Mouse (Mus musculus) forebrain, embryonic 14.5 days (tissue): ENCODE results near the gene Smpdl3b. TPM values are rescaled to one million over a fixed set of nuclear protein-coding genes. Genes with fewer than 3 reads are reported as not detected.
"Not testable (repeated sequence)": the region's sequence is repeated elsewhere in the genome, so short reads cannot be mapped to it uniquely, and the experiment has no call there.

ENCODE experiments used
- ATAC-seq: fragments of 200-750 bp; cut with Nextera tagmentation; 2 replicates; pipeline ENCODE4 v1.8.0; 2017; ENCODE audit warnings: mild to moderate bottlenecking, moderate library complexity
- DNase-seq: peaks from one replicate; pipeline ENCODE4 v3.0.0-alpha.2; 2015; ENCODE audit warnings: low spot score
- H3K27ac ChIP-seq: fragments of 300-500 bp; sonication (generic); 2 replicates; pipeline ENCODE4 v1.5.1; 2014; ENCODE audit warnings: low read depth, mild to moderate bottlenecking, control low read depth, low read length, moderate library complexity
- H3K27me3 ChIP-seq: fragments of 300-500 bp; sonication (generic); replicated peaks from 2 replicates; pipeline ENCODE4 v1.6.1; 2014; ENCODE audit warnings: low read length, control low read depth, mixed read lengths; ENCODE audit not compliant: control insufficient read depth, insufficient read depth
- H3K36me3 ChIP-seq: fragments of 300-500 bp; sonication (generic); 2 replicates; pipeline ENCODE4 v1.6.1; 2014; ENCODE audit warnings: low read length, control low read depth; ENCODE audit not compliant: control insufficient read depth, insufficient read depth
- H3K4me1 ChIP-seq: fragments of 300-500 bp; sonication (generic); 2 replicates; pipeline ENCODE4 v1.6.1; 2014; ENCODE audit warnings: antibody characterized with exemption, low read length, control low read depth; ENCODE audit not compliant: control insufficient read depth, insufficient read depth
- H3K4me2 ChIP-seq: fragments of 300-500 bp; sonication (generic); 2 replicates; pipeline ENCODE4 v1.6.1; 2014; ENCODE audit warnings: mild to moderate bottlenecking, control low read depth, low read length
- H3K4me3 ChIP-seq: fragments of 300-500 bp; sonication (generic); 2 replicates; pipeline ENCODE4 v1.5.1; 2014; ENCODE audit warnings: low read depth, low read length, control low read depth
- H3K9ac ChIP-seq: fragments of 300-500 bp; sonication (generic); 2 replicates; pipeline ENCODE4 v1.6.1; 2014; ENCODE audit warnings: mild to moderate bottlenecking, low read length, control low read depth, moderate library complexity
- H3K9me3 ChIP-seq: fragments of 300-500 bp; sonication (generic); replicated peaks from 2 replicates; pipeline ENCODE4 v1.6.1; 2016; ENCODE audit warnings: low read length, control low read depth, mixed read lengths; ENCODE audit not compliant: control insufficient read depth
- WGBS: fragments of 180-500 bp; shearing (Covaris S2); extraction: QIAGEN DNeasy Blood & Tissue Kit; methylation state at CpG from one replicate; pipeline ENCODE4 v1.1.7; 2014; 5-methylcytosine and 5-hydroxymethylcytosine counted together
- polyA plus RNA-seq: library from polyadenylated mRNA; unstranded; fragments of >200 nt; fragmentation: Nextera tagmentation; extraction: Ambion mirVana; gene quantifications from 2 replicates; pipeline ENCODE4 v1.2.1, GENCODE M21; 2014

The Smpdl3b gene
- polyA plus RNA-seq, 1 experiment from 2014 or later: 1.5 TPM

GRCm38 (mm10) chr4:132748778-132749177, 8.3 kb downstream of the Smpdl3b start:
- Histone ChIP-seq H3K27me3 (no peaks in the 10 kb centered on the region), H3K4me1 (no peaks in the 10 kb centered on the region), H3K9me3 (no peaks in the 10 kb centered on the region), H3K36me3 (no peaks in the 10 kb centered on the region), H3K4me3 (no peak overlapping the region), H3K9ac (no peak overlapping the region), H3K27ac (no peak overlapping the region), H3K4me2 (no peak overlapping the region)
- WGBS: 92% methylated on average over 4 of the region's 4 CpGs
- no peak for ATAC-seq
- no peak for DNase-seq

- ATAC-seq: no peak
- no peaks in the 10 kb centered on the region for H3K4me1 ChIP-seq
- no peak overlapping the region for H3K4me2 ChIP-seq
- WGBS: 76% methylated on average over 9 of the region's 9 CpGs
- H3K9ac ChIP-seq: no peak overlapping the region
- no peaks in the 10 kb centered on the region for H3K9me3 ChIP-seq
- DNase-seq: no peak
- H3K27me3 ChIP-seq: no peaks in the 10 kb centered on the region
- H3K4me3 ChIP-seq: no peak overlapping the region
- H3K27ac ChIP-seq: no peak overlapping the region
- H3K36me3 ChIP-seq: no peaks in the 10 kb centered on the region
These were observed 9.3 kb downstream of the Smpdl3b start for GRCm38 (mm10) chr4:132747664-132748259.

GRCm38 (mm10) chr4:132746911-132747517, 10.0 kb downstream of the Smpdl3b start:
- no peaks in the 10 kb centered on the region for H3K36me3 ChIP-seq
- DNase-seq (no peak), ATAC-seq (no peak)
- no peaks in the 10 kb centered on the region for H3K4me1 ChIP-seq
- no peak overlapping the region for H3K4me3 ChIP-seq
- no peaks in the 10 kb centered on the region for H3K9me3 ChIP-seq
- H3K27me3 ChIP-seq: no peaks in the 10 kb centered on the region
- no peak overlapping the region for H3K27ac ChIP-seq
- no peak overlapping the region for H3K4me2 ChIP-seq
- 89% methylated on average over 9 of the region's 9 CpGs for WGBS
- no peak overlapping the region for H3K9ac ChIP-seq

GRCm38 (mm10) chr4:132743992-132744911, 12.8 kb downstream of the Smpdl3b start:
- no peak overlapping the region for H3K9ac ChIP-seq
- no peak for ATAC-seq
- H3K4me1 ChIP-seq: no peaks in the 10 kb centered on the region
- H3K36me3 ChIP-seq: no peaks in the 10 kb centered on the region
- DNase-seq: peak; percentile 33
- 77% methylated on average over 11 of the region's 11 CpGs for WGBS
- H3K27me3 ChIP-seq: no peaks in the 10 kb centered on the region
- no peak overlapping the region for H3K4me3 ChIP-seq
- H3K4me2 ChIP-seq: no peak overlapping the region
- H3K27ac ChIP-seq: peak overlapping the region; percentile 14; the same call in 1 of the 2 replicates
- no peaks in the 10 kb centered on the region for H3K9me3 ChIP-seq

GRCm38 (mm10) chr4:132741491-132741890, 15.6 kb downstream of the Smpdl3b start:
- no peak overlapping the region for H3K4me2 ChIP-seq
- H3K27ac ChIP-seq: no peak overlapping the region
- no peak overlapping the region for H3K9ac ChIP-seq
- no peaks in the 10 kb centered on the region for H3K9me3 ChIP-seq
- WGBS: 95% methylated on average over 7 of the region's 7 CpGs
- DNase-seq: no peak
- no peak overlapping the region for H3K4me3 ChIP-seq
- H3K4me1 ChIP-seq: no peaks in the 10 kb centered on the region
- ATAC-seq: no peak
- H3K27me3 ChIP-seq: no peaks in the 10 kb centered on the region
- H3K36me3 ChIP-seq: no peaks in the 10 kb centered on the region

- not testable (repeated sequence) for ATAC-seq
- 94% methylated on average over 9 of the region's 9 CpGs for WGBS
These were observed 19.9 kb downstream of the Smpdl3b start for GRCm38 (mm10) chr4:132737154-132737553.

GRCm38 (mm10) chr4:132735894-132736293, 21.2 kb downstream of the Smpdl3b start:
- WGBS: 75% methylated on average over 3 of the region's 3 CpGs
- DNase-seq: no peak
- Histone ChIP-seq H3K27ac (no peak overlapping the region), H3K4me3 (no peak overlapping the region), H3K4me2 (no peak overlapping the region), H3K9ac (no peak overlapping the region), H3K9me3 (no peaks in the 10 kb centered on the region), H3K4me1 (0 out of 2 replicates have a peak, but pooled peaks cover 2% of the 10 kb centered on the region), H3K36me3 (no peaks in the 10 kb centered on the region), H3K27me3 (no peaks in the 10 kb centered on the region)
- no peak for ATAC-seq

More at GRCm38 (mm10) chr4:132737154-132737553, 19.9 kb downstream of the Smpdl3b start:
- not testable (repeated sequence) for DNase-seq, H3K4me2 ChIP-seq, H3K9ac ChIP-seq, H3K4me3 ChIP-seq, H3K4me1 ChIP-seq, H3K27ac ChIP-seq, H3K9me3 ChIP-seq, H3K27me3 ChIP-seq, H3K36me3 ChIP-seq

- no peak overlapping the region for H3K9ac ChIP-seq
- no peaks in the 10 kb centered on the region for H3K36me3 ChIP-seq
- H3K27ac ChIP-seq: no peak overlapping the region
- H3K9me3 ChIP-seq: no peaks in the 10 kb centered on the region
- ATAC-seq (no peak), DNase-seq (no peak)
- no peak overlapping the region for H3K4me2 ChIP-seq
- 0 out of 2 replicates have a peak, but pooled peaks cover 2% of the 10 kb centered on the region for H3K4me1 ChIP-seq
- H3K4me3 ChIP-seq: no peak overlapping the region
- 82% methylated on average over 2 of the region's 2 CpGs for whole genome bisulfite sequencing
- no peaks in the 10 kb centered on the region for H3K27me3 ChIP-seq
These were observed 21.7 kb downstream of the Smpdl3b start for GRCm38 (mm10) chr4:132735389-132735788.
